Mouse (Mus musculus) embryonic facial prominence, embryonic 12.5 days (tissue): ENCODE measurements around the gene Gopc. TPM values are rescaled to one million over a fixed set of nuclear protein-coding genes. Genes with fewer than 3 reads are reported as not detected.

Source experiments
- ATAC-seq: fragments of 200-750 bp; cut with Nextera tagmentation; 2 replicates; pipeline ENCODE4 v1.8.0; 2017; ENCODE audit not compliant: insufficient number of reproducible peaks, insufficient read depth, low FRiP score, low TSS enrichment
- H3K27ac ChIP-seq: fragments of 300-500 bp; sonication (generic); 2 replicates; pipeline ENCODE4 v1.5.1; 2016; ENCODE audit warnings: mild to moderate bottlenecking
- H3K27me3 ChIP-seq: fragments of 300-500 bp; sonication (generic); 2 replicates; pipeline ENCODE4 v1.6.1; 2016; ENCODE audit warnings: mild to moderate bottlenecking, moderate library complexity
- H3K36me3 ChIP-seq: fragments of 300-500 bp; sonication (generic); 2 replicates; pipeline ENCODE4 v1.6.1; 2016; ENCODE audit warnings: mild to moderate bottlenecking
- H3K4me1 ChIP-seq: fragments of 300-500 bp; sonication (generic); 2 replicates; pipeline ENCODE4 v1.6.1; 2016
- H3K4me2 ChIP-seq: fragments of 300-500 bp; sonication (generic); replicated peaks from 2 replicates; pipeline ENCODE4 v1.6.1; 2016; ENCODE audit warnings: mild to moderate bottlenecking, moderate library complexity
- H3K4me3 ChIP-seq: fragments of 300-500 bp; sonication (generic); 2 replicates; pipeline ENCODE4 v1.5.1; 2016; ENCODE audit warnings: mild to moderate bottlenecking
- H3K9ac ChIP-seq: fragments of 300-500 bp; sonication (generic); 2 replicates; pipeline ENCODE4 v1.6.1; 2016; ENCODE audit warnings: mild to moderate bottlenecking, moderate library complexity
- H3K9me3 ChIP-seq: fragments of 300-500 bp; sonication (generic); 2 replicates; pipeline ENCODE4 v1.6.1; 2016; ENCODE audit warnings: mild to moderate bottlenecking, moderate library complexity
- WGBS: fragments of 180-500 bp; shearing (Covaris S2); methylation state at CpG from one replicate; pipeline ENCODE4 v1.1.7; 2016; 5-methylcytosine and 5-hydroxymethylcytosine counted together
- polyA plus RNA-seq: library from polyadenylated mRNA; unstranded; fragments of >200 nt; fragmentation: Nextera tagmentation; extraction: Ambion mirVana; gene quantifications from 2 replicates; pipeline ENCODE4 v1.2.1, GENCODE M21; 2016

Gene Gopc
- polyA plus RNA-seq, 1 experiment from 2014 or later: 27.1 TPM

GRCm38 (mm10) chr10:52384823-52385610 lies 3.1 kb upstream of the Gopc start:
- H3K4me1 ChIP-seq: no peaks in the 10 kb centered on the region
- H3K4me2 ChIP-seq: no peak overlapping the region
- H3K27ac ChIP-seq: no peak overlapping the region
- no peaks in the 10 kb centered on the region for H3K9me3 ChIP-seq
- H3K9ac ChIP-seq: no peak overlapping the region
- no peak overlapping the region for H3K4me3 ChIP-seq
- WGBS: 53% methylated on average over 8 of the region's 8 CpGs
- no peaks in the 10 kb centered on the region for H3K36me3 ChIP-seq
- ATAC-seq: no peak
- H3K27me3 ChIP-seq: no peaks in the 10 kb centered on the region

- no peak for ATAC-seq
- 93% methylated on average over 1 of the region's 1 CpGs for WGBS
- no peak overlapping the region for H3K9ac ChIP-seq
These were observed 1.6 kb upstream of the Gopc start for GRCm38 (mm10) chr10:52383522-52383921.

GRCm38 (mm10) chr10:52383022-52383421 lies 1.1 kb upstream of the Gopc start:
- peak overlapping the region; percentile 85 for H3K4me2 ChIP-seq
- no peaks in the 10 kb centered on the region for H3K36me3 ChIP-seq
- no peaks in the 10 kb centered on the region for H3K9me3 ChIP-seq
- 77% methylated on average over 6 of the region's 6 CpGs for WGBS
- no peaks in the 10 kb centered on the region for H3K27me3 ChIP-seq
- peak overlapping the region; percentile 70 for H3K9ac ChIP-seq
- no peak for ATAC-seq
- H3K4me3 ChIP-seq: 0 out of 2 replicates have a peak overlapping the region, but pooled peaks have one; percentile 91
- no peak overlapping the region for H3K27ac ChIP-seq
- no peaks in the 10 kb centered on the region for H3K4me1 ChIP-seq

More at GRCm38 (mm10) chr10:52383522-52383921, 1.6 kb upstream of the Gopc start:
- Histone ChIP-seq H3K36me3 (no peaks in the 10 kb centered on the region), H3K27me3 (no peaks in the 10 kb centered on the region), H3K27ac (no peak overlapping the region), H3K4me2 (no peak overlapping the region), H3K9me3 (no peaks in the 10 kb centered on the region), H3K4me3 (no peak overlapping the region), H3K4me1 (no peaks in the 10 kb centered on the region)

GRCm38 (mm10) chr10:52381321-52381801 lies 563 bp downstream of the Gopc start:
- no peaks in the 10 kb centered on the region for H3K27me3 ChIP-seq
- peak overlapping the region; percentile 85 for H3K4me2 ChIP-seq
- ATAC-seq: peak; percentile 64
- no peaks in the 10 kb centered on the region for H3K9me3 ChIP-seq
- no peaks in the 10 kb centered on the region for H3K36me3 ChIP-seq
- peak overlapping the region; percentile 89 for H3K27ac ChIP-seq
- H3K4me3 ChIP-seq: peak overlapping the region; percentile 91
- peak overlapping the region; percentile 86 for H3K9ac ChIP-seq
- WGBS: under 1% methylated on average over 19 of the region's 19 CpGs
- no peaks in the 10 kb centered on the region for H3K4me1 ChIP-seq

- Histone ChIP-seq H3K4me2 (no peak overlapping the region), H3K4me3 (no peak overlapping the region), H3K27me3 (no peaks in the 10 kb centered on the region), H3K9ac (no peak overlapping the region), H3K4me1 (no peaks in the 10 kb centered on the region), H3K27ac (no peak overlapping the region), H3K9me3 (no peaks in the 10 kb centered on the region), H3K36me3 (no peaks in the 10 kb centered on the region)
- WGBS: 95% methylated on average over 2 of the region's 2 CpGs
- no peak for ATAC-seq
These were observed 4.1 kb downstream of the Gopc start for GRCm38 (mm10) chr10:52377813-52378212.

GRCm38 (mm10) chr10:52376422-52376821 lies 5.5 kb downstream of the Gopc start:
- 84% methylated on average over 2 of the region's 2 CpGs for WGBS
- Histone ChIP-seq H3K27me3 (no peaks in the 10 kb centered on the region), H3K27ac (no peak overlapping the region), H3K9me3 (no peaks in the 10 kb centered on the region), H3K4me3 (no peak overlapping the region), H3K9ac (no peak overlapping the region), H3K36me3 (no peaks in the 10 kb centered on the region), H3K4me2 (no peak overlapping the region), H3K4me1 (no peaks in the 10 kb centered on the region)
- ATAC-seq: no peak

GRCm38 (mm10) chr10:52374651-52375050 lies 7.3 kb downstream of the Gopc start:
- H3K4me2 ChIP-seq: no peak overlapping the region
- H3K27me3 ChIP-seq: no peaks in the 10 kb centered on the region
- H3K9ac ChIP-seq: no peak overlapping the region
- no peak overlapping the region for H3K4me3 ChIP-seq
- no peaks in the 10 kb centered on the region for H3K36me3 ChIP-seq
- no peaks in the 10 kb centered on the region for H3K9me3 ChIP-seq
- ATAC-seq: no peak
- H3K4me1 ChIP-seq: no peaks in the 10 kb centered on the region
- H3K27ac ChIP-seq: no peak overlapping the region

- WGBS: 73% methylated on average over 4 of the region's 4 CpGs
- no peaks in the 10 kb centered on the region for H3K36me3 ChIP-seq
- no peak overlapping the region for H3K27ac ChIP-seq
- H3K4me3 ChIP-seq: no peak overlapping the region
- ATAC-seq: no peak
- no peak overlapping the region for H3K9ac ChIP-seq
- H3K4me1 ChIP-seq: no peaks in the 10 kb centered on the region
- no peak overlapping the region for H3K4me2 ChIP-seq
- H3K9me3 ChIP-seq: no peaks in the 10 kb centered on the region
- H3K27me3 ChIP-seq: no peaks in the 10 kb centered on the region
These were observed 8.1 kb downstream of the Gopc start for GRCm38 (mm10) chr10:52373834-52374233.

GRCm38 (mm10) chr10:52368376-52368775 lies 13.5 kb downstream of the Gopc start:
- WGBS: 92% methylated on average over 4 of the region's 4 CpGs
- H3K4me3 ChIP-seq: no peak overlapping the region
- H3K27ac ChIP-seq: no peak overlapping the region
- H3K4me2 ChIP-seq: no peak overlapping the region
- H3K4me1 ChIP-seq: no peaks in the 10 kb centered on the region
- H3K9me3 ChIP-seq: no peaks in the 10 kb centered on the region
- ATAC-seq: no peak
- H3K9ac ChIP-seq: no peak overlapping the region
- no peaks in the 10 kb centered on the region for H3K36me3 ChIP-seq
- no peaks in the 10 kb centered on the region for H3K27me3 ChIP-seq

- no peak overlapping the region for H3K4me2 ChIP-seq
- H3K4me3 ChIP-seq: no peak overlapping the region
- H3K4me1 ChIP-seq: no peaks in the 10 kb centered on the region
- H3K27me3 ChIP-seq: no peaks in the 10 kb centered on the region
- 90% methylated on average over 9 of the region's 9 CpGs for WGBS
- H3K36me3 ChIP-seq: 0 out of 2 replicates have a peak, but pooled peaks cover 3% of the 10 kb centered on the region
- no peak for ATAC-seq
- H3K27ac ChIP-seq: no peak overlapping the region
- H3K9me3 ChIP-seq: no peaks in the 10 kb centered on the region
- H3K9ac ChIP-seq: no peak overlapping the region
These were observed 20.9 kb downstream of the Gopc start for GRCm38 (mm10) chr10:52360862-52361609.

GRCm38 (mm10) chr10:52360241-52360735 lies 21.6 kb downstream of the Gopc start:
- Histone ChIP-seq H3K27ac (no peak overlapping the region), H3K9me3 (no peaks in the 10 kb centered on the region), H3K9ac (no peak overlapping the region), H3K4me3 (no peak overlapping the region), H3K4me2 (no peak overlapping the region), H3K4me1 (no peaks in the 10 kb centered on the region), H3K36me3 (peaks cover 3% of the 10 kb centered on the region; the same call in 1 of the 2 replicates), H3K27me3 (no peaks in the 10 kb centered on the region)
- WGBS: 96% methylated on average over 4 of the region's 4 CpGs
- ATAC-seq: no peak

- 87% methylated on average over 2 of the region's 2 CpGs for WGBS
- no peaks in the 10 kb centered on the region for H3K4me1 ChIP-seq
- no peak within 1 kb of the TSS for H3K4me2 ChIP-seq
- peaks cover 3% of the 10 kb centered on the region; the same call in 1 of the 2 replicates for H3K36me3 ChIP-seq
- H3K9me3 ChIP-seq: no peaks in the 10 kb centered on the region
- H3K9ac ChIP-seq: no peak within 1 kb of the TSS
- H3K27ac ChIP-seq: no peak within 1 kb of the TSS
- no peak within 1 kb of the TSS for H3K4me3 ChIP-seq
- no peak for ATAC-seq
- H3K27me3 ChIP-seq: no peaks in the 10 kb centered on the region
These were observed 23.5 kb downstream of the Gopc start, which contains the start of gene Gm26741 for GRCm38 (mm10) chr10:52358467-52358866. Gm26741 (plus strand) TSS chr10:52358767.
